Mouse (Mus musculus) embryonic facial prominence, embryonic 11.5 days (tissue): ENCODE data around the gene Junb. TPM values are rescaled to one million over a fixed set of nuclear protein-coding genes. Genes with fewer than 3 reads are reported as not detected.
A peak's percentile ranks its signal among the peaks of the same experiment; 100 is the strongest.

Experiments used
- ATAC-seq: fragments of 200-750 bp; cut with Nextera tagmentation; replicated peaks from 2 replicates; pipeline ENCODE4 v1.8.0; 2017; ENCODE audit warnings: low read depth; ENCODE audit not compliant: insufficient number of reproducible peaks, low FRiP score, low TSS enrichment
- DNase-seq: peaks from one replicate; pipeline ENCODE4 v3.0.0-alpha.2; 2015; ENCODE audit warnings: low spot score
- H3K27ac ChIP-seq: fragments of 300-500 bp; sonication (generic); replicated peaks from 2 replicates; pipeline ENCODE4 v1.5.1; 2014; ENCODE audit warnings: mild to moderate bottlenecking, low read depth, low read length, control low read depth
- H3K27me3 ChIP-seq: fragments of 300-500 bp; sonication (generic); 2 replicates; pipeline ENCODE4 v1.6.1; 2014; ENCODE audit warnings: mild to moderate bottlenecking, low read length, moderate library complexity, mixed read lengths; ENCODE audit not compliant: control insufficient read depth, insufficient read depth
- H3K36me3 ChIP-seq: fragments of 300-500 bp; sonication (generic); replicated peaks from 2 replicates; pipeline ENCODE4 v1.6.1; 2014; ENCODE audit warnings: low read depth, mild to moderate bottlenecking, low read length, moderate library complexity, mixed read lengths; ENCODE audit not compliant: control insufficient read depth, insufficient read depth
- H3K4me1 ChIP-seq: fragments of 300-500 bp; sonication (generic); 2 replicates; pipeline ENCODE4 v1.6.1; 2014; ENCODE audit warnings: low read length, mixed read lengths; ENCODE audit not compliant: control insufficient read depth, insufficient read depth
- H3K4me2 ChIP-seq: fragments of 300-500 bp; sonication (generic); 2 replicates; pipeline ENCODE4 v1.6.1; 2014; ENCODE audit warnings: low read depth, mild to moderate bottlenecking, control low read depth, low read length, moderate library complexity
- H3K4me3 ChIP-seq: fragments of 300-500 bp; sonication (generic); 2 replicates; pipeline ENCODE4 v1.5.1; 2014; ENCODE audit warnings: low read depth, low read length, control low read depth
- H3K9ac ChIP-seq: fragments of 300-500 bp; sonication (generic); replicated peaks from 2 replicates; pipeline ENCODE4 v1.6.1; 2014; ENCODE audit warnings: mild to moderate bottlenecking, control low read depth, low read length
- H3K9me3 ChIP-seq: fragments of 300-500 bp; sonication (generic); replicated peaks from 2 replicates; pipeline ENCODE4 v1.6.1; 2016; ENCODE audit warnings: mild to moderate bottlenecking, low read length, inconsistent platforms, mixed read lengths; ENCODE audit not compliant: control insufficient read depth
- WGBS: fragments of 180-500 bp; shearing (Covaris S2); extraction: QIAGEN DNeasy Blood & Tissue Kit; methylation state at CpG from one replicate; pipeline ENCODE4 v1.1.7; 2014; 5-methylcytosine and 5-hydroxymethylcytosine counted together
- polyA plus RNA-seq: library from polyadenylated mRNA; unstranded; fragments of >200 nt; fragmentation: Nextera tagmentation; extraction: Ambion mirVana; gene quantifications from 2 replicates; pipeline ENCODE4 v1.2.1, GENCODE M21; 2014

Gene Junb
- polyA plus RNA-seq, 1 experiment from 2014 or later = 5.4 TPM

DNA sequence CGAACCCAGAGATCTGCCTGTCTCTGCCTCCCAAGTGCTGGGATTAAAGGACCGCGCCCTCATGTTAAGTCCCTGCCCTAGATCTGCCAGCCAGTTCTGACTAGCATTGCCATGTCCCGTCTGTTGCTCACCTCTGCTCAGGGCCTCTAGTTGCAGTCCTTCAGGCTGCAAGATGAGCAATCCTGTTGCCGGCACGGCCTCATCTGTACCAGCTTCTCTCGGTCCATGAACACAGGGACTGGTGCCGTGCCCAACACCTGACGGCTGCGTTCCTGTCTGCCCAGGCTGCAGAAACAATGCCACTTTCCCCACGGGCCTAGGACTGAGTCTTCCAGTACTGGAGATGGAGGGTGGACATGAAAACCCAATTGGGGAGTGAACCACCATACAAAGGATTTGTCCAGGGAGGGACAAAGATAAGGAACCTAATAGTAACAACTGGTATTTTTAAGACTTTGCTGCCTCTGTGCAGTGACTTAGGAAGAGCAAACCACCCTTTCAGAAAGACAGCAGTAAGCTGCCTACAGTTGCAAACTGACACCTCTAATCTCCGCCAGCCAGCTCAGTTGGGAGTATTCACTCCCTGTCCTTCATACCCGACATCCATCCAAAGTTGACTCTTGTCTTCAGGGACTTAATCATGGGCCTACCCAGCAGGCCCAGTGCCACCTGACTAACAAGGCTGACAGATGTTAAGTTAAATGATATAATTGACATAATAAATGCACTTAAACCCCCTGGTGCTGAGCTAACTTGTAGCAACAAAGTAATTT is 10.8 kb downstream of the Junb start:
- 87% methylated on average over 13 of the region's 13 CpGs for whole genome bisulfite sequencing
- no peak overlapping the region for H3K9ac ChIP-seq
- H3K9me3 ChIP-seq = no peaks in the 10 kb centered on the region
- ATAC-seq (no peak), DNase-seq (no peak)
- H3K27me3 ChIP-seq = no peaks in the 10 kb centered on the region
- H3K4me2 ChIP-seq = no peak overlapping the region
- H3K4me3 ChIP-seq = no peak overlapping the region
- peaks cover 7% of the 10 kb centered on the region for H3K4me1 ChIP-seq
- no peak overlapping the region for H3K27ac ChIP-seq
- H3K36me3 ChIP-seq = peaks cover 3% of the 10 kb centered on the region

DNA sequence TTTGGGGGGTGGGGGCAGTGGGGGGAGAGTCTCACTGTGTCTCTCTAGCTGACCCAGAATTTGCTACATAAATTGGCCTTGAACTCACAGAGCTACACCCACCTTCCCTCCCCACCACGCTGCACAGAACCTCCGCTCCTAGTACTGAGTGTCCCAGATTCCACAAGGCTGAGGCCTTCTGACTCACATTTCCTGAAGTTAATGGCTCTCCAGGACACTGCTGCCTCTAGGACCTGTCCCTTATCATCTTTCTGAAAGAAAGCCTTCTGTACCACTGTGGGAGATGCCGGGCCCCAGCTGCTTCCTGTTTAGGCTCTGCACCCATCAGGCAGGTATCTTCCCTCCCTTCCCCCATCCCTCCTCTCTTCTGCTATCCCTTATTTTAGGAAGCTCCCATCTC is 11.9 kb downstream of the Junb start:
- ATAC-seq (no peak), DNase-seq (no peak)
- Histone ChIP-seq H3K4me2 (no peak overlapping the region), H3K4me3 (no peak overlapping the region), H3K9ac (no peak overlapping the region), H3K27ac (no peak overlapping the region), H3K27me3 (no peaks in the 10 kb centered on the region), H3K36me3 (peaks cover 3% of the 10 kb centered on the region), H3K4me1 (peaks cover 7% of the 10 kb centered on the region), H3K9me3 (no peaks in the 10 kb centered on the region)
- WGBS = 50% methylated on average over 3 of the region's 3 CpGs

DNA sequence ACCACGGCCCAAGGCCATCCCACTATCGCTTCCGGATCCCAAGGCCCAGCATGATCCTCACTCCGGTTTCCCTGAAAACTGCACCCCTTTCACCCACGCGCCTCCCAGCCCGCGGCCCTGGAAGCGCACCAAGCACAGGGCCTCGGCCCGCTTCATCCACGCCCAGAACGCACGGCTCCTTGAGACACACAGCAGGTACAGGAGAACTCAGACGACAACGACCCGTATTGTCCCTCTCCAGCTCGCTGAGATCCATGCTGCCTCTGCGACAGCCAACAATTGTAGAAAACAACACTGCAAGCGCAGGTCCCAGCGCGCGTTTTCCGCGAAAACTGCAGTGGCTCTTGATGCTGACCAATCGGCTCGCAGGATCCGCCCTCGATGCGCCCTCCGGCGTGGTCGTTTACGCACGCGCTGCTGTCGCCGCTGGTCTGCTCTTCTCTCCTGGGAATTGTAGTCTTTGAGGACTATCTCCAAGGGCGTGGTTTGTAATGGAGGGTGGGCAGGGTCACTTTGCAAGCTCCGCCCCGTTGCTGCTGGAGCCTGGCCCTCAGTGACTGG is 12.7 kb downstream of the Junb start:
- Histone ChIP-seq H3K4me1 (peaks cover 6% of the 10 kb centered on the region), H3K9ac (peak overlapping the region; percentile 72), H3K4me3 (peak overlapping the region; percentile 66), H3K9me3 (no peaks in the 10 kb centered on the region), H3K4me2 (peak overlapping the region; percentile 85), H3K27me3 (no peaks in the 10 kb centered on the region), H3K27ac (0 out of 2 replicates have a peak overlapping the region, but pooled peaks have one; percentile 5), H3K36me3 (no peaks in the 10 kb centered on the region; the same call in 1 of the 2 replicates)
- DNase-seq (peak; percentile 97), ATAC-seq (peak; percentile 62)
- WGBS = under 1% methylated on average over 41 of the region's 41 CpGs

DNA sequence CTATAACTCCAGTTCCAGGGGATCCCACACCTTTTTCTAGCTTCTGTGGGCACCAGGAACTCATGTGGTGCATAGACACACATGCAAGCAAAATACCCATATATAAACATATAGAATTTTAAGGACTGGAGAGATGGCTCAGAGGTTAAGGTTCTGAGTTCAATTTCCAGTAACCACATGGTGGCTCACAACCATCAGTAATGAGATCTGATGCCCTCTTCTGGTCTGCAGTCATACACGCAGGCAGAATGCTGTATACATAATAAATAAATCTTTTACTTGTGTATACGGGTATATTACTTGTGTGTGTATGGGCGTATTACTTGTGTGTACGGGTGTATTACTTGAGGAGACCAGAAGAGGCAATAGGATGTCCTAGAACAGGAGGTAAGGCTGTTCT is 14.6 kb downstream of the Junb start:
- WGBS = 85% methylated on average over 4 of the region's 4 CpGs
- Histone ChIP-seq H3K9me3 (no peaks in the 10 kb centered on the region), H3K27me3 (no peaks in the 10 kb centered on the region), H3K27ac (no peak overlapping the region), H3K4me2 (no peak overlapping the region), H3K4me3 (peak overlapping the region; percentile 5; the same call in 1 of the 2 replicates), H3K36me3 (no peaks in the 10 kb centered on the region), H3K9ac (no peak overlapping the region), H3K4me1 (peaks cover 2% of the 10 kb centered on the region; the same call in 1 of the 2 replicates)
- DNase-seq (no peak), ATAC-seq (no peak)

DNA sequence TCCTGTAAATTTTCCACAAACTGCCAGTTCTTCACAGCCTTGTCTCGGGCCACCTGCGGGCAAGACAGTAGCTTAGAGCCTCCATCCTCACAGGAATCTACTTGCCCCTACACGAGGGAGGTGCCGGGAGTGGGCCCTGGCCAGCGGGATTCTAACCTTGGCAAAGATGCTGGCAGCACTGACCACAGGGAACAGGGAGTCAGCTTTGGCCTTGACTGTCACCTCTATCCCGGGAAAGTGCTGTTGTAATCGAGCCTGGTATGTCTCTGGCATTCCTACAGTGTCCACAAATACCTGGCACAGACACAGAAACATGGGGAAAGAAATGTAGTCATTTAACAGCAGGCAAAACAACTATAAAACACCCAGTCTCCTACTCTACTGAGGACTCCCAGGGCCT is 18.7 kb downstream of the Junb start:
- WGBS = 93% methylated on average over 7 of the region's 7 CpGs
- no peak for ATAC-seq

DNA sequence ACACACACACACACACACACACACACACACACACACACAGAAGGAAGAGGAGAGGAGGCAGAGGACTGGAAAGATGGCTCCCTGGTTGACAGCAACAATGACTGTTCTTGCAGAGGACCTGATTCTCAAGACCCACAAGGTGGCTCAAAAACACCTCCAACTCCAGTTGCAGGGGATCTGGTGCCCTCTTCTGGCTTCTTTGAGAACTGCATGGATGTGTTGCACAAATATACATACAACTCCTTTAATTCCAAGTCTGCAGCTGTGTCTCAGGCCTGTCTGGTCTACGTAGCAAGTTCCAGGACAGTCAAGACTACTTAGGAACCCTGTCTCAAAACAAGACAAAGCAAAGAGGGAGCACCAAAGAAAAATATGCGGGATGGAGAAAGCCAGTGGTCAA is 21.8 kb downstream of the Junb start:
- H3K9me3 ChIP-seq = no peaks in the 10 kb centered on the region
- no peak overlapping the region for H3K27ac ChIP-seq
- no peak for ATAC-seq
- H3K27me3 ChIP-seq = peaks cover 4% of the 10 kb centered on the region
- no peaks in the 10 kb centered on the region; the same call in 1 of the 2 replicates for H3K36me3 ChIP-seq
- no peaks in the 10 kb centered on the region for H3K4me1 ChIP-seq
- DNase-seq = peak; percentile 83
- 37% methylated on average over 2 of the region's 2 CpGs for WGBS
- no peak overlapping the region for H3K4me2 ChIP-seq
- no peak overlapping the region for H3K9ac ChIP-seq
- no peak overlapping the region for H3K4me3 ChIP-seq

More for the DNA sequence above, 18.7 kb downstream of the Junb start:
- Histone ChIP-seq H3K9ac (no peak overlapping the region), H3K27me3 (no peaks in the 10 kb centered on the region), H3K9me3 (no peaks in the 10 kb centered on the region), H3K27ac (no peak overlapping the region), H3K4me2 (no peak overlapping the region), H3K4me1 (no peaks in the 10 kb centered on the region), H3K4me3 (no peak overlapping the region), H3K36me3 (no peaks in the 10 kb centered on the region; the same call in 1 of the 2 replicates)
- DNase-seq = no peak

DNA sequence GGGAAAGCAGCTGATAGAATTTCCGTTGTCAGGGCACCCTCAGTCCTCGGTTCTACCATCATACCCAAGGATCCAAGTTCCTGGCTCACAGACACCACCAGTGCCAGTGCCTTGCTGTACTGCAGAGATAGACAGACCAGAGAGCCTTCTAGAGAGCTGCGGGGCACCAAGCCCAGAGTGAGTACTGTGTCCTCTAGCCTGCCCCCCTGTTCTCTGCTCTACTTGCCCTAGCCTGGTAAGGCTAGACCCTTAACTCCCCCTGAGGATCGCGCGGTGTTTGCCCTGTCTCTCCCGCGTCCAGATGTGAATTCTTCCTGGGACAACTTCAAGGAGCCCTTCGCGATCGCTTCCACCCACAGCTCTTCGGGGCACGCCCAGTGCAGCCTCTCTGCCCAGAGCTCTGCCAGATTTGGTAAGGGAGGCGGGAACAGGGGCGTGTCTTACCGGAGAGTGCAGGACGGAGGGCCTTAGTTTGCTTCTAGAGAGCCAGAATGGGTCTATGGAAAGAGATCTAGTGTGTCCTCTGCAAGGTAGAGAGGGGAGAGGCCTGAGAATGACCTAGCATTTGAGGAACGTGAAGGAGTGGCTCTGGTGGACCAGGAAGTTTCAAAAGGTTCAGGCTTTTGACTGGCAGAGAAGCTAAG is 25.8 kb downstream of the Junb start:
- H3K9me3 ChIP-seq = no peaks in the 10 kb centered on the region
- 13% methylated on average over 18 of the region's 18 CpGs for WGBS
- peaks cover 10% of the 10 kb centered on the region for H3K27me3 ChIP-seq
- H3K4me1 ChIP-seq = no peaks in the 10 kb centered on the region
- no peak overlapping the region for H3K4me3 ChIP-seq
- ATAC-seq (0 out of 2 replicates have a peak, but pooled peaks have one; percentile 22), DNase-seq (no peak)
- H3K9ac ChIP-seq = no peak overlapping the region
- no peak overlapping the region for H3K4me2 ChIP-seq
- H3K36me3 ChIP-seq = no peaks in the 10 kb centered on the region; the same call in 1 of the 2 replicates
- H3K27ac ChIP-seq = no peak overlapping the region

DNA sequence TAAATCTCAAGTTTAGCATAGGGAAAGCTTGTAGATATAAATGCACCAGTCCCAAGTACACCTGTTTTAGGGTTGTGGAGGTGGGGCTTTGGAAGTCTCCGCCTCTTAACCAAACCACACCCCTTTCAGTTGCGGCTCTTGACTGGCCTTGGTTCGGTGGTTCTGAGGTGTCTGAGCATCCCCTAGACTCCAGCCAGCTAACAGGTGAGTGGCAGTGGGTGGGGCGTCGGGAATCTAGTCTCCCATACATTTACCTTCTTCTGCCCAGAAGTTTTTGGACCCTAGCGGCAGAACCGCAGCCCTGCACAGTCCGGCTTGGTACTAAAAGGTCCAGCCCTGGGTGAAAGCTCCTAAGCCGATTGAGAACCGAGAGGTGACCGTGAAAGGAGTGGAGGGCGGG is 28.8 kb downstream of the Junb start:
- no peak overlapping the region for H3K4me3 ChIP-seq
- no peak for ATAC-seq
- WGBS = 19% methylated on average over 12 of the region's 12 CpGs

More for the DNA sequence above, 28.8 kb downstream of the Junb start:
- H3K9me3 ChIP-seq = no peaks in the 10 kb centered on the region
- no peaks in the 10 kb centered on the region for H3K36me3 ChIP-seq
- H3K27ac ChIP-seq = no peak overlapping the region
- DNase-seq = no peak
- H3K4me2 ChIP-seq = no peak overlapping the region
- H3K4me1 ChIP-seq = peaks cover 4% of the 10 kb centered on the region
- no peak overlapping the region for H3K9ac ChIP-seq
- peaks cover 36% of the 10 kb centered on the region for H3K27me3 ChIP-seq
